15 mouse cellular contexts compared by ENCODE assay signal in genomic region chr11:97069333-97069732, GRCm38 (mm10). TPM values are rescaled to one million over a fixed set of nuclear protein-coding genes. Genes with fewer than 3 reads are reported as not detected.
"Had no signal": no experiment of that assay in that cellular context is flagged by ENCODE, and none has a peak within 500 bp of the region (broad histone marks: within the 10 kb centered on the region; RNA-seq: fewer than 3 reads in every experiment).

No protein-coding gene starts in this region.

- H3K9ac ChIP-seq: kidney, embryonic 15.5 days; limb, embryonic 13.5 days; liver, embryonic 14.5 days; midbrain, embryonic 12.5 days had no signal

- H3K9me3 ChIP-seq: kidney, embryonic 15.5 days; limb, embryonic 13.5 days; midbrain, embryonic 12.5 days had no signal

- H3K4me1 ChIP-seq: kidney, embryonic 15.5 days; limb, embryonic 13.5 days; midbrain, embryonic 12.5 days had no signal

- H3K27ac ChIP-seq: kidney, embryonic 15.5 days; limb, embryonic 13.5 days; liver, embryonic 14.5 days; midbrain, embryonic 12.5 days had no signal

- DNase-seq: kidney, postnatal 14 days; lung, adult 18-20 months; retina, postnatal 1 day; right cerebral cortex, postnatal 4 days; spleen, adult 18-20 months; thymus, adult 18-20 months; thymus, postnatal 25 days had no signal

- H3K27me3 ChIP-seq: kidney, embryonic 15.5 days; limb, embryonic 13.5 days; midbrain, embryonic 12.5 days had no signal

- H3K4me3 ChIP-seq: kidney, embryonic 15.5 days; limb, embryonic 13.5 days; midbrain, embryonic 12.5 days; myocyte had no signal

- H3K4me2 ChIP-seq: kidney, embryonic 15.5 days; limb, embryonic 13.5 days; midbrain, embryonic 12.5 days had no signal

RNA-seq across cellular contexts. Expression of gene Lrrc46, which starts 28.1 kb away (rescaled TPM):
- total RNA-seq: megakaryocyte-erythroid progenitor cell, adult 5-6 weeks had no signal
- polyA plus RNA-seq: stomach, embryonic 14.5 days had no signal

RNA-seq across cellular contexts. Expression of gene Tbx21, which starts 45.8 kb away (rescaled TPM):
- polyA plus RNA-seq: lung, embryonic 16.5 days; myocyte; stomach, embryonic 14.5 days had no signal
